Mouse (Mus musculus) cortical plate, adult 2 months (tissue): ENCODE results near the gene Ttc9c.

ENCODE experiments used
- CTCF ChIP-seq: fragments of 200-500 bp; IDR thresholded peaks from 2 replicates; pipeline ENCODE4 v1.5.1; 2011; ENCODE audit warnings: mild to moderate bottlenecking, control low read depth, low read length; ENCODE audit not compliant: insufficient read depth; ENCODE audit errors: extremely low read depth
- POLR2A ChIP-seq: fragments of 200-500 bp; IDR thresholded peaks from 2 replicates; pipeline ENCODE4 v1.6.1; 2011; ENCODE audit warnings: mild to moderate bottlenecking, low read length, control low read depth; ENCODE audit not compliant: insufficient read depth; ENCODE audit errors: extremely low read depth

DNA sequence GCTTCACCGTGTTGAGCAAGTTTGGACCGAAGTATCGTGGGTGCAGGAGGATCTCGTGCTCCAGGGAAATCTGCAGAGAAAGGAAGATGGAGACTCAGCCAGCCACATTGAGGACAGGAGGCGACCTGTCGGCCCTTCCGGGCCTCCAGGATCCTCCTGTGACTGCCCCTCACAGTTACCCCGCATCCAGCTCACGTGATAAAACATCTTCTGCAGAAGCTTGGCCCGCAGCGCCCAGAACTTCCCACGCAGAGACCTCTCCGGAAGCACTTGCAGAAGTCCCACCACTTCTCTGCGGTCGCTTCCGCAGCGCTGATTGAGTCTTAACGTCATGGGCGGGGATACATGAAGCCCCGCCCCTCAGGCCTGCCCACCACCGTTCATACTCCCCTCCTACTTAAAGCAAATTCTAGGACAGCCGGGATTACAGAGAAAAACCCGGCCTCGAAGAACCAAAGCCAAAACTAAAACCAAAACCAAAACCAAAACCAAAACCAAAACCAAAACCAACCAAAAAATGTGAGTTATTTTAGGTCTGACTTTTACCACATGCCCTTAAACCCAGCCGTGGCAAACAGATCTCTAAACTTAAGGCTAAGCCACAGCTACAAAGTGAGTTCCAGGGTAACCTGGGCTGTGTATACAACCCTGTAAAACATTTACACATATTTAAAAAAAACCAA, 20.7 kb downstream of the Ttc9c start, which contains the start of gene Polr2g:
- TF ChIP-seq CTCF (no peak), POLR2A (0 out of 2 replicates have a peak, but pooled peaks have one; percentile 46)
